Mouse (Mus musculus): ENCODE results near the gene Itga7. TPM values are rescaled to one million over a fixed set of nuclear protein-coding genes. Genes with fewer than 3 reads are reported as not detected.
"Not testable (repeated sequence)": the region's sequence is repeated elsewhere in the genome, so short reads cannot be mapped to it uniquely, and the experiment has no call there.

Itga7 gene
- total RNA-seq, 2 experiments from 2014 or later, result 30.1 to 35.4 TPM

- DNase-seq, result not testable (repeated sequence)
These were observed 56.7 kb downstream of the Itga7 start for GRCm38 (mm10) chr10:128990129-128990850.

- no peak for DNase-seq
These were observed 57.4 kb downstream of the Itga7 start for GRCm38 (mm10) chr10:128990994-128991393.

- no peak for DNase-seq
These were observed 62.2 kb downstream of the Itga7 start for GRCm38 (mm10) chr10:128995796-128996195.

GRCm38 (mm10) chr10:128996523-128997040, 63.0 kb downstream of the Itga7 start:
- DNase-seq, result no peak

- DNase-seq, result no peak
These were observed 70.7 kb downstream of the Itga7 start for GRCm38 (mm10) chr10:129004032-129004920.

Other genes starting within 250 kb of the Itga7 start
- 100 to 1,000 TPM; 131 to 134 TPM for gene Rab5b, start 237.6 kb upstream of the Itga7 start, total RNA-seq (2021)
- gene Pmel, start 229.6 kb upstream of the Itga7 start, total RNA-seq (2021), result under 1 TPM; 0.25 to 0.35 TPM
- 1 to 10 TPM; 2.0 to 2.4 TPM for gene Cdk2, start 228.8 kb upstream of the Itga7 start, total RNA-seq (2021)
- 10 to 100 TPM in 1 of 2 experiments, 1 to 10 TPM in 1; 9.3 to 11.1 TPM for gene Dgka, start 189.0 kb upstream of the Itga7 start, total RNA-seq (2021)
- 10 to 100 TPM; 26.0 to 28.2 TPM for gene Pym1, start 185.9 kb upstream of the Itga7 start, total RNA-seq (2021)
- gene Mmp19, start 142.9 kb upstream of the Itga7 start, total RNA-seq (2021), result under 1 TPM; 0.20 to 0.46 TPM
- gene Dnajc14, start 129.8 kb upstream of the Itga7 start, total RNA-seq (2021), result 10 to 100 TPM; 65.3 to 69.1 TPM
- 10 to 100 TPM in 1 of 2 experiments, 1 to 10 TPM in 1; 8.4 to 10.6 TPM for gene Tmem198b, start 129.4 kb upstream of the Itga7 start, total RNA-seq (2021)
- 10 to 100 TPM; 38.9 to 39.5 TPM for gene Sarnp, start 116.5 kb upstream of the Itga7 start, total RNA-seq (2021)
- 1 to 10 TPM; 8.9 to 9.8 TPM for gene Ormdl2, start 112.2 kb upstream of the Itga7 start, total RNA-seq (2021)
- gene Gdf11, start 42.1 kb upstream of the Itga7 start, total RNA-seq (2021), result 10 to 100 TPM; 20.4 to 22.7 TPM
- 10 to 100 TPM; 77.8 to 79.7 TPM for gene Cd63, start 32.8 kb upstream of the Itga7 start, total RNA-seq (2021)
- gene Rdh5, start 10.9 kb upstream of the Itga7 start, total RNA-seq (2021), result 1 to 10 TPM; 6.4 to 8.9 TPM
- 10 to 100 TPM; 92.9 to 94.1 TPM for gene Bloc1s1, start 9.8 kb upstream of the Itga7 start, total RNA-seq (2021)
- not detected for gene Mettl7b, start 27.2 kb downstream of the Itga7 start, total RNA-seq (2021)
- gene Olfr9, start 55.6 kb downstream of the Itga7 start, total RNA-seq (2021), result not detected
- not detected for gene Olfr763, start 77.0 kb downstream of the Itga7 start, total RNA-seq (2021)
- gene Olfr764-ps1, start 106.1 kb downstream of the Itga7 start, total RNA-seq (2021), result not detected
- not detected for gene Olfr765, start 116.2 kb downstream of the Itga7 start, total RNA-seq (2021)
- gene Olfr766-ps1, start 135.2 kb downstream of the Itga7 start, total RNA-seq (2021), result not detected
- gene Olfr767, start 149.1 kb downstream of the Itga7 start, total RNA-seq (2021), result under 1 TPM in 1 of 2 experiments, not detected in 1; 0.08 TPM
- not detected for gene Olfr768, start 165.6 kb downstream of the Itga7 start, total RNA-seq (2021)
- gene Olfr769, start 184.0 kb downstream of the Itga7 start, total RNA-seq (2021), result not detected
- gene Olfr770, start 205.2 kb downstream of the Itga7 start, total RNA-seq (2021), result not detected
- not detected for gene Olfr771, start 230.9 kb downstream of the Itga7 start, total RNA-seq (2021)
- not detected for gene Olfr772, start 244.1 kb downstream of the Itga7 start, total RNA-seq (2021)

All from layer of hippocampus, postnatal 36 days (tissue).